11 mouse cellular contexts compared by ENCODE assay signal in genomic region chr2:137706528-137706988, GRCm38 (mm10).
DNase-seq lines count a peak whose midpoint lies in the region; ATAC-seq and TF ChIP-seq lines count a peak whose summit lies in the region.
"Had no signal": no experiment of that assay in that cellular context is flagged by ENCODE, and none has a peak within 500 bp of the region (broad histone marks: within the 10 kb centered on the region; RNA-seq: fewer than 3 reads in every experiment).

No protein-coding gene starts in this region.

- peak; percentile 87 for ATAC-seq in hindbrain, embryonic 16.5 days

- H3K9ac ChIP-seq in hindbrain, embryonic 16.5 days (ENCODE audit: low read depth, low read length) = no peak overlapping the region

- 3% methylated on average over 4 of the region's 4 CpGs for WGBS in hindbrain, embryonic 16.5 days

- DNase-seq in embryo, embryonic 10 days (ENCODE audit: low spot score) = peak; percentile 51
- no peak for DNase-seq in embryo, embryonic 10.5 days (ENCODE audit: low spot score)
- DNase-seq in layer of hippocampus, adult 2 months (ENCODE audit: low spot score in 2 of 2) = no peak
- DNase-seq in layer of hippocampus, postnatal 36 days = no peak
- peak; percentile 67 for DNase-seq in retina, embryonic 14.5 days (ENCODE audit: low spot score)
- no peak for DNase-seq in left cerebral cortex, adult 8-10 months (ENCODE audit: low spot score in 2 of 2)
- DNase-seq in thymus, adult 18-20 months = no peak
- DNase-seq: cerebellum, adult 9-11 months had no signal

- peaks cover 11% of the 10 kb centered on the region for H3K27me3 ChIP-seq in hindbrain, embryonic 16.5 days (replicated peaks; ENCODE audit: control insufficient read depth, insufficient read depth, low read length)

- peak overlapping the region; percentile 41 for H3K4me2 ChIP-seq in hindbrain, embryonic 16.5 days (ENCODE audit: low read length)
- H3K4me2 ChIP-seq: liver, embryonic 11.5 days had no signal

- H3K27ac ChIP-seq in layer of hippocampus, adult 2 months = peak overlapping the region; percentile 11; the same call in 1 of the 2 replicates
- peak overlapping the region; percentile 23; the same call in 1 of the 2 replicates for H3K27ac ChIP-seq in hindbrain, embryonic 16.5 days (ENCODE audit: low read depth, low read length)

- no peaks in the 10 kb centered on the region for H3K36me3 ChIP-seq in hindbrain, embryonic 16.5 days (ENCODE audit: control insufficient read depth, insufficient read depth, low read length)
- H3K36me3 ChIP-seq: G1E had no signal

- no peak for TF ChIP-seq CTCF in layer of hippocampus, adult 2 months (conservative IDR thresholded peaks at IDR 0.05)

- H3K4me1 ChIP-seq in hindbrain, embryonic 16.5 days (ENCODE audit: control insufficient read depth, insufficient read depth, low read depth, low read length) = peaks cover 12% of the 10 kb centered on the region

- peak overlapping the region; percentile 23 for H3K4me3 ChIP-seq in layer of hippocampus, adult 2 months
- peak overlapping the region; percentile 22; the same call in 1 of the 2 replicates for H3K4me3 ChIP-seq in hindbrain, embryonic 16.5 days (ENCODE audit: low read length)

- H3K9me3 ChIP-seq in hindbrain, embryonic 16.5 days (ENCODE audit: control insufficient read depth, low read length) = no peaks in the 10 kb centered on the region

Comparison
In these comparisons a context has a peak if more than half of its experiments do, and no peak if none do; other contexts are left out.
1. DNase-seq: peak in embryo, embryonic 10 days (single experiment) and retina, embryonic 14.5 days (single experiment); none in embryo, embryonic 10.5 days (single experiment), layer of hippocampus, adult 2 months (0 of 2), layer of hippocampus, postnatal 36 days (0 of 2), left cerebral cortex, adult 8-10 months (0 of 2) and thymus, adult 18-20 months (0 of 2).